Mouse (Mus musculus): ENCODE data around the gene Wwc1.

DNA sequence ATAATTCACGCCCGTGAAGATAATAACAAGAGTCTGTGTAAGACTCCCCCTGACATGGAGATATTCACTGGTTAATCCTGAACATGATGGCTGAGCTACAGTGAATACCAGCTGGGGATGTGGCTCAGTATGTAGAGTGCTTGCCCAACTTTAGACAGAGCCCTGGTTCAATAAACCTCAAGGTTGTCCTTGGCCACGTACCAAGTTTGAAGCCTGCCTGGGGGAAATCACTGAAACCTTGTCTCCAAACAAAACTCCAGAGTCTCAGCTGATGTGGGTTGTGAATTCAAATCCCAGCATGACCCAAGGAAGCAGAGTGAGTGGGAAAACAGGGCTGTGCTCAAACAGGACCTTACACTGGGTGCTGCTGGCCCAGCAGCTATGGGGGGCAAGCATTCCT lies 30.3 kb downstream of the Wwc1 start:
- TF ChIP-seq CTCF (IDR thresholded peaks at IDR 0.05; ENCODE audit: borderline replicate concordance, control insufficient read depth, extremely low read depth, insufficient read depth, low read length, poor library complexity) (no peak), POLR2A (IDR thresholded peaks at IDR 0.05; ENCODE audit: control insufficient read depth, extremely low read depth, insufficient read depth, low read length, poor library complexity) (no peak)
